Mouse (Mus musculus): ENCODE results near the gene Vmn1r210. TPM values are rescaled to one million over a fixed set of nuclear protein-coding genes. Genes with fewer than 3 reads are reported as not detected.
"Not testable (repeated sequence)": the region's sequence is repeated elsewhere in the genome, so short reads cannot be mapped to it uniquely, and the experiment has no call there.

Gene Vmn1r210
- polyA plus RNA-seq, 2 experiments = not detected

- not testable (repeated sequence) for H3K9me3 ChIP-seq (ENCODE audit: control insufficient read depth, low read length); H3K4me1 ChIP-seq (ENCODE audit: control insufficient read depth, insufficient read depth, low read length); H3K36me3 ChIP-seq (ENCODE audit: control insufficient read depth, insufficient read depth, low read length); H3K27ac ChIP-seq (replicated peaks; ENCODE audit: low read depth, low read length); H3K9ac ChIP-seq (ENCODE audit: low read depth, low read length, severe bottlenecking); H3K4me3 ChIP-seq (replicated peaks; ENCODE audit: low read length); DNase-seq (ENCODE audit: low spot score); ATAC-seq (ENCODE audit: low FRiP score, low read depth); H3K27me3 ChIP-seq (ENCODE audit: control insufficient read depth, insufficient read depth, low read length); H3K4me2 ChIP-seq (replicated peaks; ENCODE audit: low read depth, low read length, severe bottlenecking)
Observed at GRCm38 (mm10) chr13:22809582-22809981, 21.6 kb downstream of the Vmn1r210 start, which contains the start of gene Vmn1r209. Vmn1r209 (minus strand) TSS chr13:22809682.

- not testable (repeated sequence) for H3K9me3 ChIP-seq (ENCODE audit: control insufficient read depth, low read length); DNase-seq (ENCODE audit: low spot score); H3K4me3 ChIP-seq (replicated peaks; ENCODE audit: low read length); H3K4me1 ChIP-seq (ENCODE audit: control insufficient read depth, insufficient read depth, low read length); H3K27ac ChIP-seq (replicated peaks; ENCODE audit: low read depth, low read length); H3K27me3 ChIP-seq (ENCODE audit: control insufficient read depth, insufficient read depth, low read length); H3K9ac ChIP-seq (ENCODE audit: low read depth, low read length, severe bottlenecking); H3K4me2 ChIP-seq (replicated peaks; ENCODE audit: low read depth, low read length, severe bottlenecking); H3K36me3 ChIP-seq (ENCODE audit: control insufficient read depth, insufficient read depth, low read length); ATAC-seq (ENCODE audit: low FRiP score, low read depth)
- 79% methylated on average over 3 of the region's 3 CpGs for WGBS
Observed at GRCm38 (mm10) chr13:22788096-22788495, 43.1 kb downstream of the Vmn1r210 start.

GRCm38 (mm10) chr13:22784159-22784558 is 47.0 kb downstream of the Vmn1r210 start:
- not testable (repeated sequence) for H3K27ac ChIP-seq (replicated peaks; ENCODE audit: low read depth, low read length); H3K27me3 ChIP-seq (ENCODE audit: control insufficient read depth, insufficient read depth, low read length); H3K4me2 ChIP-seq (replicated peaks; ENCODE audit: low read depth, low read length, severe bottlenecking); H3K9me3 ChIP-seq (ENCODE audit: control insufficient read depth, low read length); H3K4me1 ChIP-seq (ENCODE audit: control insufficient read depth, insufficient read depth, low read length); H3K4me3 ChIP-seq (replicated peaks; ENCODE audit: low read length); DNase-seq (ENCODE audit: low spot score); ATAC-seq (ENCODE audit: low FRiP score, low read depth); H3K9ac ChIP-seq (ENCODE audit: low read depth, low read length, severe bottlenecking); H3K36me3 ChIP-seq (ENCODE audit: control insufficient read depth, insufficient read depth, low read length)

GRCm38 (mm10) chr13:22777300-22777699 is 53.8 kb downstream of the Vmn1r210 start, which contains the start of gene Vmn1r208:
Vmn1r208 (minus strand) TSS chr13:22777400.
- WGBS = no CpG with 5 or more reads among the region's 7 CpGs
- H3K4me3 ChIP-seq (replicated peaks; ENCODE audit: low read length); H3K4me1 ChIP-seq (ENCODE audit: control insufficient read depth, insufficient read depth, low read length); H3K36me3 ChIP-seq (ENCODE audit: control insufficient read depth, insufficient read depth, low read length); H3K27me3 ChIP-seq (ENCODE audit: control insufficient read depth, insufficient read depth, low read length); DNase-seq (ENCODE audit: low spot score); H3K27ac ChIP-seq (replicated peaks; ENCODE audit: low read depth, low read length); ATAC-seq (ENCODE audit: low FRiP score, low read depth); H3K9me3 ChIP-seq (ENCODE audit: control insufficient read depth, low read length); H3K4me2 ChIP-seq (replicated peaks; ENCODE audit: low read depth, low read length, severe bottlenecking); H3K9ac ChIP-seq (ENCODE audit: low read depth, low read length, severe bottlenecking): not testable (repeated sequence)

Other genes starting within 250 kb of the Vmn1r210 start
- not detected in 2 replicates for gene Vmn1r205, start 238.3 kb downstream of the Vmn1r210 start, polyA plus RNA-seq (2012; rRNA removed)
- not detected in 2 replicates for gene Vmn1r205, start 238.3 kb downstream of the Vmn1r210 start, polyA plus RNA-seq (2014; fragmentation: Nextera tagmentation; extraction: Ambion mirVana)
- not detected in 2 replicates for gene Vmn1r206, start 207.1 kb downstream of the Vmn1r210 start, polyA plus RNA-seq (2012; rRNA removed)
- gene Vmn1r206, start 207.1 kb downstream of the Vmn1r210 start, polyA plus RNA-seq (2014; fragmentation: Nextera tagmentation; extraction: Ambion mirVana) = not detected in 2 replicates
- gene Vmn1r207-ps, start 101.7 kb downstream of the Vmn1r210 start, polyA plus RNA-seq (2012; rRNA removed) = not detected in 2 replicates
- gene Vmn1r207-ps, start 101.7 kb downstream of the Vmn1r210 start, polyA plus RNA-seq (2014; fragmentation: Nextera tagmentation; extraction: Ambion mirVana) = not detected in 2 replicates
- gene Vmn1r208, start 53.9 kb downstream of the Vmn1r210 start, polyA plus RNA-seq (2012; rRNA removed) = not detected in 2 replicates
- not detected in 2 replicates for gene Vmn1r208, start 53.9 kb downstream of the Vmn1r210 start, polyA plus RNA-seq (2014; fragmentation: Nextera tagmentation; extraction: Ambion mirVana)
- gene Vmn1r209, start 21.7 kb downstream of the Vmn1r210 start, polyA plus RNA-seq (2012; rRNA removed) = not detected in 2 replicates
- gene Vmn1r209, start 21.7 kb downstream of the Vmn1r210 start, polyA plus RNA-seq (2014; fragmentation: Nextera tagmentation; extraction: Ambion mirVana) = not detected in 2 replicates
- not detected in 2 replicates for gene Vmn1r211, start 26.2 kb upstream of the Vmn1r210 start, polyA plus RNA-seq (2012; rRNA removed)
- gene Vmn1r211, start 26.2 kb upstream of the Vmn1r210 start, polyA plus RNA-seq (2014; fragmentation: Nextera tagmentation; extraction: Ambion mirVana) = not detected in 2 replicates
- not detected in 2 replicates for gene Vmn1r212, start 52.9 kb upstream of the Vmn1r210 start, polyA plus RNA-seq (2012; rRNA removed)
- gene Vmn1r212, start 52.9 kb upstream of the Vmn1r210 start, polyA plus RNA-seq (2014; fragmentation: Nextera tagmentation; extraction: Ambion mirVana) = not detected in 2 replicates
- gene Vmn1r213, start 176.3 kb upstream of the Vmn1r210 start, polyA plus RNA-seq (2012; rRNA removed) = not detected in 2 replicates
- gene Vmn1r213, start 176.3 kb upstream of the Vmn1r210 start, polyA plus RNA-seq (2014; fragmentation: Nextera tagmentation; extraction: Ambion mirVana) = not detected in 2 replicates
- not detected in 2 replicates for gene Vmn1r214, start 199.1 kb upstream of the Vmn1r210 start, polyA plus RNA-seq (2012; rRNA removed)
- not detected in 2 replicates for gene Vmn1r214, start 199.1 kb upstream of the Vmn1r210 start, polyA plus RNA-seq (2014; fragmentation: Nextera tagmentation; extraction: Ambion mirVana)
- not detected in 2 replicates for gene Vmn1r215, start 236.7 kb upstream of the Vmn1r210 start, polyA plus RNA-seq (2012; rRNA removed)
- gene Vmn1r215, start 236.7 kb upstream of the Vmn1r210 start, polyA plus RNA-seq (2014; fragmentation: Nextera tagmentation; extraction: Ambion mirVana) = not detected in 2 replicates

Data from limb, embryonic 14.5 days (tissue).